Comparison of ENCODE assay signal across 15 mouse cellular contexts in the genomic region with DNA sequence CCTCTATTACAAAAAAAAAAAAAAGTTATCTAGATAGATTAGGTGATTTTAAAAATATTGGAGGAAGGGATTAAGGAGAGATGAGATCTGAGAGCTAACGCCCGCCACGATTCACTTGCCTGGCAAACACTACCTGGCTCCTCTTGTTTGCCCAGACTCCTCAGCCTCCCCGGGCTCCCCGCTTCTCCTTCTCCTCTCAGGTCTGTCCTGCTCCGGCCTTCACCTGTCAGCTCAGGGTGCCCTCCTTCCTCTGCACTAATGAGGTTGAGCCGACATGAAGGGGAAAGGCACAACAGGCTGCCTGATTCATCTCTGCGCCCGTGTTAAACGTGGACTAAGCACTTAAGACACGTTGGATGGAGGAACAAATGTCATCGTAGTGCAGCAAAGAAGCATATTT. TPM values are rescaled to one million over a fixed set of nuclear protein-coding genes. Genes with fewer than 3 reads are reported as not detected.
DNase-seq lines count a peak whose midpoint lies in the region; ATAC-seq and TF ChIP-seq lines count a peak whose summit lies in the region.
"Had no signal": no experiment of that assay in that cellular context is flagged by ENCODE, and none has a peak within 500 bp of the region (broad histone marks: within the 10 kb centered on the region; RNA-seq: fewer than 3 reads in every experiment).

No protein-coding gene starts in this region.

- peak overlapping the region; percentile 17 for H3K4me3 ChIP-seq in cerebellum, adult 2 months (replicated peaks; ENCODE audit: insufficient read depth, low read depth, low read length)
- no peak overlapping the region for H3K4me3 ChIP-seq in lung, adult 2 months (replicated peaks; ENCODE audit: extremely low read depth, low read depth, low read length)
- H3K4me3 ChIP-seq in intestine, embryonic 14.5 days (ENCODE audit: low read depth, low read length), result no peak overlapping the region
- no peak overlapping the region for H3K4me3 ChIP-seq in liver, embryonic 16.5 days (ENCODE audit: low read depth, low read length)
- no peak overlapping the region for H3K4me3 ChIP-seq in midbrain, postnatal 0 days (ENCODE audit: low read depth, low read length)
- H3K4me3 ChIP-seq in forebrain, postnatal 0 days (ENCODE audit: low read depth, low read length), result no peak overlapping the region
- H3K4me3 ChIP-seq: erythroblast, embryonic 14.5 days; heart, embryonic 13.5 days; megakaryocyte, embryonic 14.5 days had no signal

- H3K27me3 ChIP-seq in cerebellum, adult 2 months (ENCODE audit: control insufficient read depth, insufficient read depth, low read length), result no peaks in the 10 kb centered on the region
- no peaks in the 10 kb centered on the region for H3K27me3 ChIP-seq in intestine, embryonic 14.5 days (replicated peaks; ENCODE audit: control insufficient read depth, insufficient read depth, low read length)
- H3K27me3 ChIP-seq in liver, embryonic 16.5 days (ENCODE audit: control insufficient read depth, insufficient read depth, low read depth, low read length), result no peaks in the 10 kb centered on the region
- H3K27me3 ChIP-seq in midbrain, postnatal 0 days (ENCODE audit: insufficient read depth, low read length), result no peaks in the 10 kb centered on the region
- H3K27me3 ChIP-seq in forebrain, postnatal 0 days (ENCODE audit: insufficient read depth, low read length), result no peaks in the 10 kb centered on the region
- H3K27me3 ChIP-seq: megakaryocyte, embryonic 14.5 days had no signal

- DNase-seq in cerebellum, adult 2 months, result peak in 1 of 2 experiments; percentile 42
- DNase-seq in cerebellum, postnatal 36 days, result no peak
- DNase-seq in lung, adult 2 months, result peak; percentile 37
- no peak for DNase-seq in lung, postnatal 14 days
- peak; percentile 53 for DNase-seq in intestine, embryonic 14.5 days (ENCODE audit: low spot score)
- DNase-seq in midbrain, postnatal 0 days (ENCODE audit: low spot score), result no peak
- DNase-seq in forebrain, postnatal 0 days, result no peak
- DNase-seq: adrenal gland, adult 8-10 months; gastrocnemius, postnatal 36 days; layer of hippocampus, postnatal 36 days had no signal

- no peaks in the 10 kb centered on the region for H3K9me3 ChIP-seq in intestine, embryonic 14.5 days (ENCODE audit: control insufficient read depth, low read length)
- H3K9me3 ChIP-seq in liver, embryonic 16.5 days (replicated peaks; ENCODE audit: control insufficient read depth, low read length), result no peaks in the 10 kb centered on the region
- no peaks in the 10 kb centered on the region for H3K9me3 ChIP-seq in midbrain, postnatal 0 days (ENCODE audit: low read length)
- H3K9me3 ChIP-seq in forebrain, postnatal 0 days (ENCODE audit: low read length), result no peaks in the 10 kb centered on the region
- H3K9me3 ChIP-seq: heart, embryonic 13.5 days; megakaryocyte, embryonic 14.5 days had no signal

- H3K36me3 ChIP-seq in intestine, embryonic 14.5 days (ENCODE audit: control insufficient read depth, insufficient read depth, low read length), result no peaks in the 10 kb centered on the region
- H3K36me3 ChIP-seq in liver, embryonic 16.5 days (ENCODE audit: control insufficient read depth, insufficient read depth), result no peaks in the 10 kb centered on the region
- H3K36me3 ChIP-seq in midbrain, postnatal 0 days (ENCODE audit: insufficient read depth, low read length), result no peaks in the 10 kb centered on the region
- H3K36me3 ChIP-seq in forebrain, postnatal 0 days (ENCODE audit: insufficient read depth), result no peaks in the 10 kb centered on the region
- H3K36me3 ChIP-seq: heart, embryonic 13.5 days had no signal

- no peak for ATAC-seq in intestine, embryonic 14.5 days (replicated peaks; ENCODE audit: low FRiP score, low TSS enrichment, low read depth)
- ATAC-seq in liver, embryonic 16.5 days (ENCODE audit: low read depth), result no peak
- no peak for ATAC-seq in midbrain, postnatal 0 days (ENCODE audit: low FRiP score)
- no peak for ATAC-seq in forebrain, postnatal 0 days
- ATAC-seq: forebrain, embryonic 16.5 days had no signal

- no peak overlapping the region for H3K9ac ChIP-seq in intestine, embryonic 14.5 days (ENCODE audit: low read length)
- no peak overlapping the region for H3K9ac ChIP-seq in liver, embryonic 16.5 days (ENCODE audit: low read depth, low read length)
- H3K9ac ChIP-seq in midbrain, postnatal 0 days (replicated peaks; ENCODE audit: low read length, poor library complexity, severe bottlenecking), result no peak overlapping the region
- H3K9ac ChIP-seq in forebrain, postnatal 0 days, result no peak overlapping the region
- H3K9ac ChIP-seq: heart, embryonic 13.5 days had no signal

- no peak overlapping the region for H3K27ac ChIP-seq in cerebellum, adult 2 months (ENCODE audit: insufficient read depth, low read length)
- peak overlapping the region; percentile 57; the same call in 1 of the 2 replicates for H3K27ac ChIP-seq in intestine, embryonic 14.5 days (ENCODE audit: low read depth)
- H3K27ac ChIP-seq in liver, embryonic 16.5 days (ENCODE audit: low read length), result no peak overlapping the region
- no peak overlapping the region for H3K27ac ChIP-seq in midbrain, postnatal 0 days (ENCODE audit: low read depth, low read length)
- no peak overlapping the region for H3K27ac ChIP-seq in forebrain, postnatal 0 days (ENCODE audit: low read depth, low read length)
- H3K27ac ChIP-seq: heart, embryonic 13.5 days had no signal

- peaks cover 3% of the 10 kb centered on the region for H3K4me1 ChIP-seq in cerebellum, adult 2 months (ENCODE audit: control insufficient read depth, insufficient read depth, low read length)
- H3K4me1 ChIP-seq in lung, adult 2 months (ENCODE audit: control insufficient read depth, insufficient read depth, low read length), result peaks cover 2% of the 10 kb centered on the region; the same call in 1 of the 2 replicates
- peaks cover 6% of the 10 kb centered on the region for H3K4me1 ChIP-seq in intestine, embryonic 14.5 days (replicated peaks; ENCODE audit: control insufficient read depth, insufficient read depth, low read length)
- H3K4me1 ChIP-seq in liver, embryonic 16.5 days (ENCODE audit: control insufficient read depth, low read depth, low read length), result peaks cover 16% of the 10 kb centered on the region
- no peaks in the 10 kb centered on the region for H3K4me1 ChIP-seq in midbrain, postnatal 0 days (ENCODE audit: insufficient read depth, low read length)
- peaks cover 4% of the 10 kb centered on the region; the same call in 1 of the 2 replicates for H3K4me1 ChIP-seq in forebrain, postnatal 0 days (ENCODE audit: insufficient read depth)

- peak overlapping the region; percentile 28 for H3K4me2 ChIP-seq in intestine, embryonic 14.5 days (ENCODE audit: low read length)
- H3K4me2 ChIP-seq in liver, embryonic 16.5 days (ENCODE audit: low read depth, low read length), result 0 out of 2 replicates have a peak overlapping the region, but pooled peaks have one; percentile 26
- H3K4me2 ChIP-seq in midbrain, postnatal 0 days (ENCODE audit: low read depth, low read length, poor library complexity, severe bottlenecking), result no peak overlapping the region
- no peak overlapping the region for H3K4me2 ChIP-seq in forebrain, postnatal 0 days (ENCODE audit: low read depth)
- H3K4me2 ChIP-seq: heart, embryonic 13.5 days had no signal

- TF ChIP-seq CTCF in cerebellum, adult 2 months (IDR thresholded peaks at IDR 0.05; ENCODE audit: borderline replicate concordance, insufficient read depth, low read depth, low read length), result no peak
- no peak for TF ChIP-seq CTCF in lung, adult 2 months (IDR thresholded peaks at IDR 0.05; ENCODE audit: insufficient read depth, low read length)
- no peak for TF ChIP-seq CTCF in midbrain, postnatal 0 days (IDR thresholded peaks at IDR 0.05)
- no peak for TF ChIP-seq CTCF in forebrain, postnatal 0 days (IDR thresholded peaks at IDR 0.05; ENCODE audit: low read depth)

- TF ChIP-seq POLR2A in cerebellum, adult 2 months (IDR thresholded peaks at IDR 0.05; ENCODE audit: borderline replicate concordance, insufficient read depth, low read length), result no peak
- TF ChIP-seq POLR2A in lung, adult 2 months (IDR thresholded peaks at IDR 0.05; ENCODE audit: borderline replicate concordance, extremely low read depth, low read depth, low read length), result no peak

- WGBS in cerebellum, adult 2 months, result 46% methylated on average over 12 of the region's 12 CpGs
- 41% methylated on average over 12 of the region's 12 CpGs for WGBS in lung, adult 2 months
- WGBS in intestine, embryonic 14.5 days, result 55% methylated on average over 12 of the region's 12 CpGs
- 61% methylated on average over 12 of the region's 12 CpGs for WGBS in liver, embryonic 16.5 days (ENCODE audit: insufficient replicate concordance)
- WGBS in midbrain, postnatal 0 days, result 62% methylated on average over 12 of the region's 12 CpGs
- 63% methylated on average over 12 of the region's 12 CpGs for WGBS in forebrain, postnatal 0 days

RNA-seq across cellular contexts. Expression of gene Usp3, which starts 13.9 kb away (rescaled TPM):
- 89.3 and 97.0 TPM in 2 replicates for polyA plus RNA-seq in cerebellum, adult 2 months (2012; rRNA removed)
- 10.8 and 15.6 TPM in 2 replicates for polyA plus RNA-seq in lung, adult 2 months (2012; rRNA removed)
- polyA plus RNA-seq in intestine, embryonic 14.5 days (2014; fragmentation: Nextera tagmentation; extraction: Ambion mirVana), result 83.6 and 97.6 TPM in 2 replicates
- 11.9 and 14.8 TPM in 2 replicates for polyA plus RNA-seq in liver, embryonic 16.5 days (2015; fragmentation: Nextera tagmentation; extraction: Ambion mirVana)
- total RNA-seq in midbrain, postnatal 0 days (2014; rRNA removed), result 23.4 and 30.0 TPM in 2 replicates
- polyA plus RNA-seq in midbrain, postnatal 0 days (2015; fragmentation: Nextera tagmentation; extraction: Ambion mirVana), result 33.7 and 39.9 TPM in 2 replicates
- total RNA-seq in forebrain, postnatal 0 days (2014; rRNA removed), result 46.3 and 59.7 TPM in 2 replicates
- 55.1 and 55.2 TPM in 2 replicates for polyA plus RNA-seq in forebrain, postnatal 0 days (2015; fragmentation: Nextera tagmentation; extraction: Ambion mirVana)

Comparison
In these comparisons a context has a peak if more than half of its experiments do, and no peak if none do; other contexts are left out.
1. DNase-seq: peak in lung, adult 2 months (single experiment) and intestine, embryonic 14.5 days (single experiment); none in cerebellum, postnatal 36 days (0 of 2), lung, postnatal 14 days (single experiment), midbrain, postnatal 0 days (single experiment) and forebrain, postnatal 0 days (single experiment).
2. H3K4me2 ChIP-seq: peak in intestine, embryonic 14.5 days (single experiment) and liver, embryonic 16.5 days (single experiment); none in midbrain, postnatal 0 days (single experiment) and forebrain, postnatal 0 days (single experiment).